Mouse (Mus musculus) kidney, adult 2 months (tissue): ENCODE measurements around the gene Slc11a1. TPM values are rescaled to one million over a fixed set of nuclear protein-coding genes. Genes with fewer than 3 reads are reported as not detected.

Experiments used
- DNase-seq: peaks from one replicate; pipeline ENCODE4 v3.0.0; 2021
- H3K27ac ChIP-seq: fragments of 200-500 bp; 2 replicates; pipeline ENCODE4 v1.5.1; 2012; ENCODE audit warnings: low read depth, low read length, control low read depth, inconsistent platforms; ENCODE audit not compliant: insufficient read depth
- H3K27me3 ChIP-seq: fragments of 200-500 bp; replicated peaks from 2 replicates; pipeline ENCODE4 v1.6.1; 2012; ENCODE audit warnings: mild to moderate bottlenecking, moderate library complexity, low read length, inconsistent platforms; ENCODE audit not compliant: control insufficient read depth, insufficient read depth
- H3K36me3 ChIP-seq: fragments of 200-500 bp; 2 replicates; pipeline ENCODE4 v1.6.1; 2012; ENCODE audit warnings: mild to moderate bottlenecking, moderate library complexity, low read length, inconsistent platforms; ENCODE audit not compliant: control insufficient read depth, insufficient read depth
- H3K4me1 ChIP-seq: fragments of 200-500 bp; 2 replicates; pipeline ENCODE4 v1.6.1; 2011; ENCODE audit warnings: low read length; ENCODE audit not compliant: control insufficient read depth, insufficient read depth
- H3K4me3 ChIP-seq: fragments of 200-500 bp; 2 replicates; pipeline ENCODE4 v1.5.1; 2011; ENCODE audit warnings: mild to moderate bottlenecking, low read depth, low read length, control low read depth; ENCODE audit not compliant: insufficient read depth
- CTCF ChIP-seq: fragments of 200-500 bp; conservative IDR thresholded peaks from 2 replicates; pipeline ENCODE4 v1.5.1; 2011; ENCODE audit warnings: low read depth, mild to moderate bottlenecking, control low read depth, low read length, moderate library complexity, mixed read lengths; ENCODE audit not compliant: insufficient read depth, insufficient read length
- POLR2A ChIP-seq: fragments of 200-500 bp; IDR thresholded peaks from one replicate; pipeline ENCODE4 v1.6.1; 2011; ENCODE audit warnings: low read depth, low read length, control low read depth
- WGBS: fragments of 180-500 bp; shearing (Covaris S2); methylation state at CpG from one replicate; pipeline ENCODE4 v1.1.7; 2018; 5-methylcytosine and 5-hydroxymethylcytosine counted together
- polyA plus RNA-seq: library from polyadenylated mRNA; depleted of rRNA; stranded (reverse); fragments of >200 nt; gene quantifications from 2 replicates; pipeline ENCODE4 v1.2.3, GENCODE M21; 2012

Slc11a1 gene
- polyA plus RNA-seq, 1 experiment = 13.4 TPM

- Histone ChIP-seq H3K4me1 (peaks cover 4% of the 10 kb centered on the region; the same call in 1 of the 2 replicates), H3K36me3 (no peaks in the 10 kb centered on the region), H3K27me3 (no peaks in the 10 kb centered on the region), H3K27ac (no peak overlapping the region), H3K4me3 (no peak overlapping the region)
- TF ChIP-seq POLR2A (no peak), CTCF (no peak)
- DNase-seq = no peak
- 69% methylated on average over 8 of the region's 8 CpGs for WGBS
Measured at GRCm38 (mm10) chr1:74412711-74413110, 37.7 kb downstream of the Slc11a1 start.

GRCm38 (mm10) chr1:74415143-74415542, 40.1 kb downstream of the Slc11a1 start:
- Histone ChIP-seq H3K27me3 (no peaks in the 10 kb centered on the region), H3K27ac (no peak overlapping the region), H3K4me1 (peaks cover 4% of the 10 kb centered on the region; the same call in 1 of the 2 replicates), H3K36me3 (no peaks in the 10 kb centered on the region), H3K4me3 (no peak overlapping the region)
- TF ChIP-seq POLR2A (no peak), CTCF (no peak)
- WGBS = 41% methylated on average over 4 of the region's 4 CpGs
- DNase-seq = peak; percentile 76

- 40% methylated on average over 17 of the region's 17 CpGs for WGBS
- DNase-seq = peak; percentile 53
- H3K4me1 ChIP-seq = no peaks in the 10 kb centered on the region
- H3K4me3 ChIP-seq = no peak overlapping the region
- TF ChIP-seq CTCF (no peak), POLR2A (no peak)
- H3K27ac ChIP-seq = no peak overlapping the region
- no peaks in the 10 kb centered on the region for H3K27me3 ChIP-seq
- no peaks in the 10 kb centered on the region for H3K36me3 ChIP-seq
Measured at GRCm38 (mm10) chr1:74418747-74419439, 43.9 kb downstream of the Slc11a1 start.

GRCm38 (mm10) chr1:74419440-74419794, 44.4 kb downstream of the Slc11a1 start:
- no peak for DNase-seq
- Histone ChIP-seq H3K4me1 (no peaks in the 10 kb centered on the region), H3K4me3 (no peak overlapping the region), H3K36me3 (no peaks in the 10 kb centered on the region), H3K27me3 (no peaks in the 10 kb centered on the region), H3K27ac (no peak overlapping the region)
- TF ChIP-seq CTCF (no peak), POLR2A (no peak)
- 35% methylated on average over 9 of the region's 9 CpGs for WGBS

- H3K36me3 ChIP-seq = no peaks in the 10 kb centered on the region
- no peak overlapping the region for H3K27ac ChIP-seq
- DNase-seq = no peak
- H3K4me3 ChIP-seq = no peak overlapping the region
- no peak for TF ChIP-seq CTCF
- no peak for TF ChIP-seq POLR2A
- WGBS = 59% methylated on average over 8 of the region's 8 CpGs
- H3K4me1 ChIP-seq = no peaks in the 10 kb centered on the region
- no peaks in the 10 kb centered on the region for H3K27me3 ChIP-seq
Measured at GRCm38 (mm10) chr1:74423147-74423546, 48.2 kb downstream of the Slc11a1 start.

- Histone ChIP-seq H3K4me1 (no peaks in the 10 kb centered on the region), H3K4me3 (no peak overlapping the region), H3K36me3 (no peaks in the 10 kb centered on the region), H3K27ac (no peak overlapping the region), H3K27me3 (no peaks in the 10 kb centered on the region)
- DNase-seq = no peak
- TF ChIP-seq POLR2A (no peak), CTCF (no peak)
- WGBS = 61% methylated on average over 7 of the region's 7 CpGs
Measured at GRCm38 (mm10) chr1:74425845-74426244, 50.9 kb downstream of the Slc11a1 start.

GRCm38 (mm10) chr1:74433220-74433619, 58.2 kb downstream of the Slc11a1 start:
- Histone ChIP-seq H3K4me3 (no peak overlapping the region), H3K27ac (no peak overlapping the region), H3K4me1 (peaks cover 4% of the 10 kb centered on the region; the same call in 1 of the 2 replicates), H3K27me3 (no peaks in the 10 kb centered on the region), H3K36me3 (peaks cover 2% of the 10 kb centered on the region; the same call in 1 of the 2 replicates)
- DNase-seq = peak; percentile 71
- 69% methylated on average over 6 of the region's 6 CpGs for WGBS
- TF ChIP-seq POLR2A (no peak), CTCF (no peak)
